Mouse (Mus musculus) thymus, postnatal 0 days (tissue): ENCODE results near the gene Gm16485. TPM values are rescaled to one million over a fixed set of nuclear protein-coding genes. Genes with fewer than 3 reads are reported as not detected.
A peak's percentile ranks its signal among the peaks of the same experiment; 100 is the strongest.

Source experiments
- DNase-seq: peaks from one replicate; pipeline ENCODE4 v3.0.0-alpha.2; 2015; ENCODE audit warnings: low spot score
- polyA plus RNA-seq: library from polyadenylated mRNA; unstranded; fragments of >200 nt; fragmentation: Nextera tagmentation; extraction: Ambion mirVana; gene quantifications from 2 replicates; pipeline ENCODE4 v1.2.1, GENCODE M21; 2015

Gene Gm16485
- polyA plus RNA-seq = 0.04 and 0.10 TPM in 2 replicates

DNA sequence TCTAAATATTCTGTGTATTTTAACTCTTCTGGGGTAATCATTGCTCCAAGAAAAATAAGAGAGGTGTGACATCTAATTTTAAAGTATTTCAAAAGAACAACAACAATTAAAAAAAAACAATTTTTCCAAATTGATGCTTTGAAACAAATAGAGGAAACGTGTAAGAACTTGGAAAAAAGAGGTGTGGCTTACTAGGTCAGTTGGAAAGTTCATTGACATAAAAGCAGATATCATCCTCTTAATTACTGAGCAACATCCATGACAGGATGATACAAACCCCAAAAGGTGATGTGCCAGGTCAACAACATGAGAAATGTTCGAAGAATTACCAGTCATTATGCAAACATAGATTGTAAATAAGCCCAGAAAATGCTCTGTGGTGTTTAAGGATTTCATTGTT lies at the start of gene Gm16485:
Gm16485 (plus strand) TSS at position 301 of the 400 bp plus-strand sequence.
- no peak for DNase-seq

DNA sequence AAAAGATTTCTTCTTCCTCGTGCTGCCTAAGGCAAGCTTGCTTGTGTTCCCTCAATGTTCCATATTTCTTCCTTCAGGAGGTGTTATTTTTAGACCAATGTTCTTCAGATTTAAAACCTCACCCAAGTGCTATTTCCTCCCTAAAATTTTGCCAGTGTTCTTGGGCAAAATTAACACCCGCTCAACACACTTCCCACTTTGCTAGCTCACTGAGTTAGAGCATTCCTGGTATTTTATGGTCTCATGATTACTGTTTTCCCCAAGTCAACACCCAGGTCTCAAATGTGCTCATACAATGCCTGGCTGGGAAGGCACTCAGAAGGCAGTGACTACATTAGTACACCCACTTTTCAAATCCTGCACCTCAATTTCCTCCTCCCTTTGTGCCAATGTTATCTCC lies 44.0 kb upstream of the Gm16485 start:
- DNase-seq = no peak

GRCm38 (mm10) chr9:8937753-8938152 lies 33.8 kb upstream of the Gm16485 start:
- no peak for DNase-seq

- no peak for DNase-seq
These were observed 18.3 kb upstream of the Gm16485 start for GRCm38 (mm10) chr9:8953306-8953705.

DNA sequence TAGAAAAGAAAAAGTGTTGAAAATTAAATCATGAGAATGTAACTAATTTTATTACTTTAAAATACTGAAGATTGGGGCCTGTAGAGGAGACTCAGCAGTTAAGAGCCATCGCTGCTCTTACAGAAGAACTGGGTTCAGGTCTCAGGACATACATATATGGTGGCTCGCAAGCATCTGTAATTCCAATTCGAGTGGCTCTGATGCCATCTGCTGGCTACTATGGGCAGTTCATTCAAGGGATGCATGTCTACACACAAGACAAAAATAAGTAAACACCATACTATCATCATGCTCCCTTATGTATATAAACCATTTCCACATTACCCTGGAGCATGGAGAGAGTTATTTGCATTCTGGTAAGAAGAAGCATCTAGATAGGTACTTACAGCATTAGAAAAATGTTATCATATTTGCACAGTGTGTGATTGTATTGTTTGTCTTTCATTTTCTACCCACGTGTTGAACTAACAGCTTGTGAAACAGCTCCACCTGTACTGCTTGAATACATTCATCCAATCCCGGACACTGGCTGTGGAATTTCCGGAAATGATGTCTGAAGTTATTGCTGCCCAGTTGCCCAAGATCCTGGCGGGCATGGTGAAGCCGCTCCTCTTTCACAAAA lies 7.0 kb upstream of the Gm16485 start:
- peak; percentile 4 for DNase-seq

GRCm38 (mm10) chr9:8970240-8970639 lies 1.4 kb upstream of the Gm16485 start:
- DNase-seq = no peak

DNA sequence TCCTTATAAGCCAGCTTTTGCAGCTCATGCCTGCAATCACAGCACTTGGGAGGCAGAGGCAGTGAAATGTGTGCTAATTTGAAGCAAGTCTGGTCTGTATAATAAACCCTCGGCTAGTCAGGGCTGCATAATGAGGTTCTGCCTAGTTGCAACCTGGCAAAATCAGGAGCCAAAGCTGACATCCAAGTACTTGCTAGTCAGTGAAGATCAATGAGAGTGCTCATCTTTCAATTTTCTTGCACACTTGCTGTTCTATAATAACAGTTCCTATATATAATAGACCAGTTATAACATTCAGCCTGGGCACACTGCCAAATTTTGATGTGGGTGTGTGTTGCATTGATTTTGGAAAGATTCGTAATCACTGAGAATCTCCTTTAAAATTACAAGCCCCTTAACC lies 6.2 kb downstream of the Gm16485 start:
- no peak for DNase-seq

DNA sequence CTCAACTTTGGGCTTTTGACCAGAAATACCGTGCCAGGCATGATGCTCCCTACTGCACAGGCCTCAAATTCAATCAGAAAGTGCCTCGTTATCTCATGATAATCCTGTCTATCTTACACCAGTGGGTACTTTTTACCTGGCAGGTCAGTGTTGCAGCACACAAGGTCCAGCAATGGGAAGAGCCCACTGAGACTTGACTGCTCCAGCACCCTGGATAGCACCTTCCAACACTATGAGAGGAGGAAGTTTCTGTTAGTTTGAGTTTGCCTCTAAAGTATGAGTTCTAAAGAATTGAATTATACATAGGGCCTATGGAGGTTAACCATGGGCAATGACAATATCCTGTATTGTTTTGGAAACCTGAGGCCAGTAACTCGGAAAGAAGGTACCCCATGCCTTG lies 10.7 kb downstream of the Gm16485 start:
- no peak for DNase-seq

DNA sequence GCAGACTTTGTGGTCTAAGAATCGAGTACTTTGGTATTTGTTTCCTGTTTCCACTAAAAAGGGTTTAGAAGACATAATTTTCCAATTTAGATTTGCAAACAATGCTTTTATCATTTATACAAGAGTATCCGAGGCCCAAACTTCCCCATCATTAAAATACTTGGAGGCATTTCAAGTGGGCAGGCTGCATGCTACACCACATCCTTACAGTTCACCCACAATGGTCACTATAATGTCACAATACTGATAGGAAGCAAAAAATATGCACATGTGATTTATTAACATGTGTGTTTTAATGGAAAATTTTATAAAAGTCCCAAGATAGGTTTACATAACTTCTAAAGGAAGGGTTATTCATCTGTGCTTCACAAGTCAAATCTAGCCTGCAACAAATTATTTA lies 24.9 kb downstream of the Gm16485 start:
- no peak for DNase-seq

DNA sequence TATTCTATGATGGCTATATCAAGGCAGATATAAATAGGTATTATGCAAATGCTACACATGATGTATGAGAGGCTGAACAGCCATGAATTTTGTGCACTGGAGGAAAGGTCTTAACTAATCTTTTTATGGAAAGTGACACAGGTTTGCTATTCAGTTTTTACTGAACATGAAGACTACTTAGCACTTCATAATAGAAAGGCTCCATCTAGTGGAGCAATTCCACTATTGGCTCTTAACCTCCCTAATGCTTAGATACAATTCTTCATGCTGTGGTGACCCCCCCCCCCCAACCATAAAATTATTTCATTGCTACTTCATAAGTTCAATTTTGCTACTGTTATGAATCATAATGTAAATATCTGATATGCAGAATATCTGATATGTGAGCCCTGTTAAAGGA lies 29.6 kb downstream of the Gm16485 start:
- DNase-seq = no peak

GRCm38 (mm10) chr9:9015108-9015507 lies 43.5 kb downstream of the Gm16485 start:
- DNase-seq = no peak

Other genes starting within 250 kb of the Gm16485 start
- gene Pgr, start 72.0 kb upstream of the Gm16485 start, polyA plus RNA-seq = 0.14 and 0.21 TPM in 2 replicates